Mouse (Mus musculus): ENCODE results near the gene Rsg1.

The Rsg1 gene

DNA sequence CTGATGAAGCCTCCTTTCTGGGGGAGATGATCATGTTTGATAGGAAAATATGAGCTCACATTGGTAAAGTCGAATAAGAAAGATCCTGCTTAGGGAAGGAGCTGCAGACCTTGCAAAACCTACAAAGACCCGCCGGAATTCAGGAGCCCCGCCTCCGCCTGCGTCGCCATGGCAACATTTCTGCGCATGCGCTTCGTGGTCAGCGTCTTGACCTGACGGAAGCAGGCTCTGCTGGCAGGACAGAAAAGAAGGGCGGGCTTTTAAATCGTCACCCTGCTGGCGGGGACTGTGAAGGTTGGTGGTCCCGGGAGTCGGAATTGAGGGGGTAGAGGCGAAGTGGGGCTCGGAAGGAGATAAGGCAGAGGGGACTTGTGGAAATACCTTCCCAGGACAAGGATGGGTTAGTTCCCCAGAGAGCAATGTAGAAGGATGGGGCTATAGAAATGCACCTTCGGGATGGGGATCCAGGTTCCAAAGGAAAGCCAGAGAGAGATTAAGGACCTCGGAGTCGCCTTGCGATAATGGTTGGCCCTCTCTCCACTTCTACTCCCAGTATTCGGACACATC is at the start of gene Rsg1:
Gene Rsg1 (plus strand): TSS at position 187 of the 567 bp plus-strand sequence.
- DNase-seq: peak; percentile 92

- no peak for DNase-seq
These were observed 47.9 kb upstream of the Rsg1 start for GRCm38 (mm10) chr4:141165744-141166292.

DNA sequence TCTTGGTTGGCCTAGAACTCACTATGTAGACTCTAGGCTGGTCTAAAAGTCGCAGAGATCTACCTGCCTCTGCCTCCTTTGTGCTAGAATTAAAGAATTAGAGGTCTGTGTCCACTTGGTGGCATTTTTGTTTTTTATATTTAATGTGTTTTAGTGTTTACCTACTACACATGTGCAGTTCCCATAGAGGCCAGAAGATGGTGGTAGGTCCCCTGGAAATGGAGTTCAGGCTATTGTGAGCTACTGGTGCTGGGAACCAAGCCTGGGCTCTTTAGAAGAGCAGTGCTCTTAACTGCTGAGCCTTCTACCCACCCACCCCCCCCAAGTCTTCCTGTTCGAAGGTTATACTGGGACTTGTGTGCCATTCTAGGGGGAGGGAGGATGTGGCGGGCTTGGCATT is 46.6 kb upstream of the Rsg1 start:
- DNase-seq: no peak

GRCm38 (mm10) chr4:141172121-141172520 is 41.6 kb upstream of the Rsg1 start:
- DNase-seq: no peak

DNA sequence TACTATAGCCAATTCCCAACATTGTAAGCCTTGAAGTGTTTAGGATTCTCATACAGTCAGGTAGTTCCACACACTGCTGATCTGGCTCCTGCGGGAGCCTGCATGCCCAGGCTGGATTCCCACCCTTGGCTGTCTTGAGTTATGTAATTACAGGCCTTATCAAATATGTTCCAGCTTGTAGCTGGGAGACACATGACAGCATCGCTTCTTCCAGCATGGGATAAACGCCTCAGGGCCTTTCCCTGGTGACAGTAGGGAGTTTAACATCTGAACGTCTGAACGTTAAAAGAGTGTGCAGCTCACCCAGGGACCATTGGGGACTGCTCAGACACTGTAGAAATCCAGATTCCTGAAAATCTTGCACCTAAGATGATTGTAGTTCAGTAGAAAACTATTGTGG is 38.0 kb upstream of the Rsg1 start:
- DNase-seq: no peak

DNA sequence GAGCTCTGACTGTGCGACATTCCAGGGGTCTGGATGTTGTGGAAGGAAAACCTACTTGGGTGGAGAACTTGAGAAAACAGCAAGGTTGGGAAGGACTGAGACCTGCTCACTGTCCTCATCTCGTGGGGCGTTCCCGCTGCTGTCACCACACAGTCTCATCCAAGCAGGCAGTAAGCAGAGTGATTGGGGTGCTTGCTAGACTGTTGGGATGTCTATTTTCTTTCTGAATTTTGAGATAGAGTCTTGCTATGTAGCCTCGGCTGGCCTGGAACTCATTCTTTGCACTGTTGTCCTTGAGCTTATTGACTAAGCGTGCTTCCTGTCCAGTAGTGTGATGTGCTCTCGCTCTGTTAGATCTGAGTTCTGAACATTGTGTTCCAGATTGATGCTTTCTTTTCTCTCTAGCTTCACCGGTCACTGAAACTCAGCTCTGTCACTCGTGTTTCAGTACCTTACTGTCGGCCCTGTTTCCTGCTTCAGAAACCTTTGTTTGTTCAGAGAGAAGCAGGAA is 37.4 kb upstream of the Rsg1 start:
- DNase-seq: no peak

- no peak for DNase-seq
These were observed 35.3 kb upstream of the Rsg1 start for GRCm38 (mm10) chr4:141178500-141178899.

DNA sequence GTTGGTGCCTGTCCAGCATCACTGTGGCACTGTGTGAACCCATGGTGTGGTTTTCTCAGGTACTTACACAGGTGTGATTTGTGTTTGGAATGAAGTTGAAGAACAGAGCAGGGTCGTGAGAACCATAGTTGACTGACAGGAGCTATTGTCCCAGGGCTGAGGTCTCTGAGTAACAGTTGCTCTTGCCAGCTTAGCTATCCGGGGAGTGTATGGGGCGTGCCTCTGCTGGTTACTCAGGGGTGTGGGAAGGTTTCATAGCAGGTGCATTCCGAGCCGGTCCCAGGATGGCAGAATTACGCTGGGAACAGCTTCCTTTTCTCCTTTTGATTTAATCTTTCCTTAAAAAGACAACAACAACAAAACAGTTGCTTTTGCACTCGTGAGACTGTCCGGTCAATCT is 32.9 kb upstream of the Rsg1 start:
- DNase-seq: no peak

GRCm38 (mm10) chr4:141181981-141182380 is 31.8 kb upstream of the Rsg1 start:
- no peak for DNase-seq

GRCm38 (mm10) chr4:141183932-141184331 is 29.8 kb upstream of the Rsg1 start:
- DNase-seq: no peak

DNA sequence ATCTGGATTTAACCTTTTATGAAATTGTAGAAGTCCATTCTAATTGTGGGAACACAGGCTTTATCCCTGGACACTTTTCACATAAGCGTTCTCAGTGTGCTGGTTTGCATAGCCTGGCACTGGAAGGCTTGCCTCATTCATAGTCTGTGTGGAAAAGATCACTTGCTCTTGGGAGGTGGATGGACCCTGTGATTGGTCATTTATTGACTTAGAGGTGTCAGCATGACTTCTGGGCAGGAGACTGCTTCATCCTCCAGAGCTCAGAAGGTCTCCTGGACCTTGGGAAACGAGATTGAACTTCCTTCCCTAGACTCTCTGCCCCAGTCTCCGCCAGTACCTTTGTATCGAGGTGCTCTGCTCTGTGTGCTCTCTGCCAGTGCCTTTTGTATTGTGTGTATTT is 29.3 kb upstream of the Rsg1 start:
- DNase-seq: no peak

DNA sequence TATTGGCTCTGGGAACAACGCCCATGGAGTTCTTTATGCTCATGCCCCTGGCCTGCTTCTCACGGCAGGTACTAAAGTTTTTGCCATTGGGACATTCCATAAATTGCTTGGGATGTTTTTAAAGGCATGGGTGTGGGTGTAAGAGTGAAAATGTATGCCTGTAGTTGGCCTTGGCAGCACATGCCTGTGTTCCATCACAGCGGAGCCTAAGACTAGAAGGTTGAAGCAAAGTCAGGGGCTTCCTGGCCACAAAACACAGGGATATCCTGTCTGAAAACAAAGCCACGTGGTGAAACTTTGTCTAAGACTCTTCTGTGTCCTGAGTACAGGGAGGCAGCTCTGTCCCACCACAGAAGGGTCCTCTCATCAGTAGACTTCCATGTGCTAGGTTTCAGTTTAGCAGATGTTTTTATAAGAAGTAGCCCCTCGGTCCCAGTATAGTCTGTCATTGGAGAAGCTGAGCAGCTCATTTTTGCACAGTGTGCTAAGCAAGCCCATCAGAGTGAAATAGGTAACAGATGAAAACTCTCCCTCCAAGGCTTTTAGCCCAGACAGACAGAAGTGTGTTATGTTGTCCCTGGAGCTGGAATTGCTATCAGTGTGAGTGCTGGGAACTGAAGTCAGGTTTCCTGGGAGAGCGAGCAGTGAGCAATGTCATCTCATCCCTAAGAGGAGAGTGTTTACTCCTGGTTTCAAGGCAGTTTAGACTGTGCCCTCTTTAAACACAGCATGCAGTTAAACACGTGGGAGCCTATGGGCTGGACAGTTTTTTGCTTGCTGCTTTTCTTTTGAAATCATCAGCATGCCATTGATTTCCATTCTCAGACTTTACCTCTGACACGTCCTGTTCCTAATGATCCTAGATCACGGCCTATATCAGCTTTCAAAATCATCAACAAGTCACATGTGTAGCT is 26.6 kb upstream of the Rsg1 start:
- no peak for DNase-seq

GRCm38 (mm10) chr4:141191294-141191693 is 22.5 kb upstream of the Rsg1 start:
- no peak for DNase-seq

GRCm38 (mm10) chr4:141194553-141194952 is 19.2 kb upstream of the Rsg1 start:
- DNase-seq: no peak

GRCm38 (mm10) chr4:141196981-141197685 is 16.6 kb upstream of the Rsg1 start:
- no peak for DNase-seq

DNA sequence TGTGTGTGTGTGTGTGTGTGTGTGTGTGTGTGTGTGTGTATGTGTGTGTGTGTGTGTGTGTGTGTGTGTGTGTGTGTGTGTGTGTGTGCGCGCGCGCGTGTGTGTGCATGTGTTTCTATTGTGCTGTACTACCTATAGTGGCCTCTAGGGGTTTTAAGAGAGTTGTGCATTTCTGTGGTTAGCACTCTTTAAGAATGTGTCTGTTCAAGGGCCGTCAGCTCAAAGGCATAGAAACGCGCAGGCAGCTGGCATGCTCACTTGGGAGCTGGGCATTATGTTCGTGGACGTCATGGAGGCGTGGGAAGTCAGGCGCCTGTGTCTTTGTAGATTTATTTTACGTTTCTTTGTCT is 16.1 kb upstream of the Rsg1 start:
- DNase-seq: no peak

- DNase-seq: no peak
These were observed 12.8 kb upstream of the Rsg1 start for GRCm38 (mm10) chr4:141200906-141201305.

GRCm38 (mm10) chr4:141202192-141202591 is 11.6 kb upstream of the Rsg1 start:
- DNase-seq: no peak

GRCm38 (mm10) chr4:141204580-141205061 is 9.1 kb upstream of the Rsg1 start:
- DNase-seq: no peak

DNA sequence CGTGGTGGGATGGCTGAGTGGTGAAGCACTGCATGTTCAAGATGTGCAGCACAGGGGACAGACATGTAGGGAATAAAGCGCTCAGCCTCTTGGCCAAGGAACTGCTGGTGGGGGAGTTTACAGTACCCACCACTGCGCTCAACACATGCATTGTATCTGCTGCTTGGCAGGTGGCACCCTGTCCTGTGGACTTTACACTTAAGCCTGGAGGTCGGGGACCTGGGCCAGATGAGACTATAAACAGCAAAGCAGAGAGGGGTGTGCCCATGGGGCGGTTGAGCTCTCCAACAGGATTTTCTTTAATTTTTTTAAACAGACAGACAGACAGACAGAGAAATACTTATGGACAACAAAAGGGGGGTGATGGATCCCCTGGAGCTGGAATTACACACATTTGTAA is 6.7 kb upstream of the Rsg1 start:
- no peak for DNase-seq

- no peak for DNase-seq
These were observed 3.1 kb upstream of the Rsg1 start for GRCm38 (mm10) chr4:141210524-141211219.

GRCm38 (mm10) chr4:141211646-141212045 is 2.1 kb upstream of the Rsg1 start:
- DNase-seq: no peak

GRCm38 (mm10) chr4:141212892-141213291 is 864 bp upstream of the Rsg1 start:
- DNase-seq: no peak

Data from cerebellum, adult 11-12 months (tissue).